Mouse (Mus musculus): ENCODE measurements at regions not wholly inside any gene's neighbourhood (a gene's known extent, or its start where the extent isn't known, plus 50 kb on each side); places are given as distances from the start of the nearest gene placed in this dataset.

DNA sequence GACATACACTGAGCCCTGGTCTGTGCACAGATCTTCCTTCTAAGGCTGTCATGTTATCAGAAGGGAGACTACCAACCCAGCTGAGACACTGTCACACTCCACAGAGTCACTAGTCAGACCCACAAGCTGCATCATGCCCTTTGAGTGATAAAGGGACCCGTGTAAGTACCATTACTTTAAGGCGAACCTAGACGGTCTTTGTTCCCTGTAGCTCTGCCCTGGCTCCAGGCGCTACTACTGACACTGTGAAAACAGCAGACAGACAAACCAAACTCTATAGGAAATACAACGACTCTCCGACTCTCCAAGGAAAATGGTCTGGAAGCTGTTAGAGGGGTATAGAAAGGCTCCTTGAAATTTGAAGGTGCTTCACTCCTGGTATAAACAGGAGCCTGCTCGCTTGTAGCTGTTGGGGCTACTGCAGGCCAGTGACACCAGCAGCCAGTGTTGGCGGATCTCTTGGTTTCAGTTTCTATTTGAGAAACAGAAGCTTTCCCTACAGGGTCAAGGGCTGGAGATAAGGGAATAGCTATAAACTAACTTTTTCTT lies 75.2 kb upstream of the Wnt7b start:
- TF ChIP-seq CTCF (IDR thresholded peaks at IDR 0.05; ENCODE audit: low read depth) (no peak), EP300 (IDR thresholded peaks at IDR 0.05; ENCODE audit: low read depth) (no peak)

All from heart, postnatal 0 days (tissue).